ENCODE assay signal across 17 mouse cellular contexts in the genomic region with DNA sequence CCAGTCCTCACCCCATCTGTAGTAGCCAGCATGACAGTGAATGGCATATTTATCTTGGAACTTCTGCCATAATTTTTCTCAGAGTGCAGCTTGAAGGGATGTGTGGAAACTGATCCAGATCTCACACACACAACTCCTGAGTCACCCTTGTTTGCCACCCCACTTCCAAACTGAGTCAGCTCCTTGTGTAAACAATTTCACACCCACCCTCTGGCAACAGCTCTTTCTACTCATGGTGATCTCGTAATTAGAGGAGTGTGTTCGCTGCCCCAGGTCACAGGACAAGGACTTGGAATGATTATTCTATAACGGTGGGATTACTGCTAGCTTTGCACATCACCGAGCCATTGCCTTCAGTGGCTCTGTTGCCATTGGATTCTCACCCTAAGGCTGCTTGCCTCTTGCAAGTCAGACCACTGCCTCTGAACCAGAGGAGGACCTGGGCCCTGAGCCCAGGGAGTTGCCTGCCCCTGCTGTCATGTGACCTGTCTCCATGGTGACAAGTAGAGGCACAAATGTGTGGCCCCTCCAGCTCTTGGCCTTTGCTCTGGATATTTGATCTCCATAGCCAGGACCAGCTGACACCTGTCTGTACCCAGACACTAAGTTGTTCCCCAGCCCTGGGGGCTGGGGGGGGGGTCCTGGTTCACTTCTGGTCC. TPM values are rescaled to one million over a fixed set of nuclear protein-coding genes. Genes with fewer than 3 reads are reported as not detected.
DNase-seq lines count a peak whose midpoint lies in the region; ATAC-seq and TF ChIP-seq lines count a peak whose summit lies in the region.
"Had no signal": no experiment of that assay in that cellular context is flagged by ENCODE, and none has a peak within 500 bp of the region (broad histone marks: within the 10 kb centered on the region; RNA-seq: fewer than 3 reads in every experiment).

No protein-coding gene starts in this region.

- WGBS in hindbrain, postnatal 0 days, result 48% methylated on average over 4 of the region's 4 CpGs
- WGBS in hindbrain, embryonic 16.5 days, result 53% methylated on average over 4 of the region's 4 CpGs
- 24% methylated on average over 4 of the region's 4 CpGs for WGBS in stomach, embryonic 16.5 days
- 56% methylated on average over 4 of the region's 4 CpGs for WGBS in forebrain, postnatal 0 days
- WGBS in kidney, embryonic 14.5 days, result 35% methylated on average over 4 of the region's 4 CpGs

- H3K4me1 ChIP-seq in hindbrain, postnatal 0 days (ENCODE audit: insufficient read depth, low read length), result peaks cover 4% of the 10 kb centered on the region; the same call in 1 of the 2 replicates
- no peaks in the 10 kb centered on the region for H3K4me1 ChIP-seq in hindbrain, embryonic 16.5 days (ENCODE audit: control insufficient read depth, insufficient read depth, low read depth, low read length)
- H3K4me1 ChIP-seq in stomach, embryonic 16.5 days (ENCODE audit: control insufficient read depth, insufficient read depth, low read length), result peaks cover 6% of the 10 kb centered on the region; the same call in 1 of the 2 replicates
- H3K4me1 ChIP-seq in forebrain, postnatal 0 days (ENCODE audit: insufficient read depth), result no peaks in the 10 kb centered on the region
- no peaks in the 10 kb centered on the region for H3K4me1 ChIP-seq in kidney, embryonic 14.5 days (ENCODE audit: control insufficient read depth, insufficient read depth, low read length)

- no peaks in the 10 kb centered on the region for H3K27me3 ChIP-seq in hindbrain, postnatal 0 days (ENCODE audit: insufficient read depth, low read length)
- H3K27me3 ChIP-seq in hindbrain, embryonic 16.5 days (replicated peaks; ENCODE audit: control insufficient read depth, insufficient read depth, low read length), result no peaks in the 10 kb centered on the region
- H3K27me3 ChIP-seq in stomach, embryonic 16.5 days (ENCODE audit: control insufficient read depth, insufficient read depth, low read length), result no peaks in the 10 kb centered on the region
- no peaks in the 10 kb centered on the region for H3K27me3 ChIP-seq in forebrain, postnatal 0 days (ENCODE audit: insufficient read depth, low read length)
- no peaks in the 10 kb centered on the region for H3K27me3 ChIP-seq in kidney, embryonic 14.5 days (ENCODE audit: control insufficient read depth, insufficient read depth, low read length)

- no peak overlapping the region for H3K9ac ChIP-seq in hindbrain, postnatal 0 days (replicated peaks; ENCODE audit: low read length)
- no peak overlapping the region for H3K9ac ChIP-seq in hindbrain, embryonic 16.5 days (ENCODE audit: low read depth, low read length)
- H3K9ac ChIP-seq in stomach, embryonic 16.5 days (ENCODE audit: low read length), result no peak overlapping the region
- no peak overlapping the region for H3K9ac ChIP-seq in forebrain, postnatal 0 days
- H3K9ac ChIP-seq in kidney, embryonic 14.5 days (ENCODE audit: low read depth, low read length), result no peak overlapping the region
- H3K9ac ChIP-seq: liver, embryonic 12.5 days had no signal

- no peak overlapping the region for H3K4me2 ChIP-seq in hindbrain, postnatal 0 days (ENCODE audit: low read depth, low read length)
- H3K4me2 ChIP-seq in hindbrain, embryonic 16.5 days (ENCODE audit: low read length), result no peak overlapping the region
- H3K4me2 ChIP-seq in stomach, embryonic 16.5 days (ENCODE audit: low read depth, low read length), result no peak overlapping the region
- no peak overlapping the region for H3K4me2 ChIP-seq in forebrain, postnatal 0 days (ENCODE audit: low read depth)
- H3K4me2 ChIP-seq in kidney, embryonic 14.5 days (replicated peaks; ENCODE audit: low read depth, low read length), result no peak overlapping the region
- H3K4me2 ChIP-seq: liver, embryonic 12.5 days had no signal

- H3K27ac ChIP-seq in hindbrain, postnatal 0 days, result no peak overlapping the region
- H3K27ac ChIP-seq in hindbrain, embryonic 16.5 days (ENCODE audit: low read depth, low read length), result no peak overlapping the region
- H3K27ac ChIP-seq in stomach, embryonic 16.5 days (ENCODE audit: low read length), result no peak overlapping the region
- no peak overlapping the region for H3K27ac ChIP-seq in forebrain, postnatal 0 days (ENCODE audit: low read depth, low read length)
- H3K27ac ChIP-seq in kidney, embryonic 14.5 days (ENCODE audit: low read depth, low read length), result no peak overlapping the region
- H3K27ac ChIP-seq: left cerebral cortex, adult 2 months; liver, embryonic 12.5 days had no signal

- ATAC-seq in hindbrain, postnatal 0 days, result peak; percentile 59
- ATAC-seq in hindbrain, embryonic 16.5 days, result no peak
- ATAC-seq in stomach, embryonic 16.5 days (ENCODE audit: insufficient read depth, low FRiP score), result peak; percentile 74
- no peak for ATAC-seq in forebrain, postnatal 0 days
- ATAC-seq in kidney, embryonic 14.5 days (ENCODE audit: low FRiP score, low TSS enrichment), result no peak
- ATAC-seq: liver, embryonic 12.5 days had no signal

- TF ChIP-seq CTCF in hindbrain, postnatal 0 days (IDR thresholded peaks at IDR 0.05; ENCODE audit: low read depth), result no peak
- no peak for TF ChIP-seq CTCF in forebrain, postnatal 0 days (IDR thresholded peaks at IDR 0.05; ENCODE audit: low read depth)

- H3K4me3 ChIP-seq in hindbrain, postnatal 0 days (ENCODE audit: low read length), result no peak overlapping the region
- no peak overlapping the region for H3K4me3 ChIP-seq in hindbrain, embryonic 16.5 days (ENCODE audit: low read length)
- no peak overlapping the region for H3K4me3 ChIP-seq in stomach, embryonic 16.5 days (replicated peaks; ENCODE audit: low read length)
- no peak overlapping the region for H3K4me3 ChIP-seq in forebrain, postnatal 0 days (ENCODE audit: low read depth, low read length)
- H3K4me3 ChIP-seq in kidney, embryonic 14.5 days (ENCODE audit: low read length), result no peak overlapping the region
- H3K4me3 ChIP-seq: left cerebral cortex, adult 2 months; liver, embryonic 12.5 days had no signal

- H3K36me3 ChIP-seq in hindbrain, postnatal 0 days (ENCODE audit: insufficient read depth, low read length), result no peaks in the 10 kb centered on the region
- no peaks in the 10 kb centered on the region for H3K36me3 ChIP-seq in hindbrain, embryonic 16.5 days (ENCODE audit: control insufficient read depth, insufficient read depth, low read length)
- H3K36me3 ChIP-seq in stomach, embryonic 16.5 days (ENCODE audit: control insufficient read depth, insufficient read depth, low read length), result no peaks in the 10 kb centered on the region
- no peaks in the 10 kb centered on the region; the same call in 1 of the 2 replicates for H3K36me3 ChIP-seq in forebrain, postnatal 0 days (ENCODE audit: insufficient read depth)
- H3K36me3 ChIP-seq in kidney, embryonic 14.5 days (ENCODE audit: control insufficient read depth, insufficient read depth, low read length), result no peaks in the 10 kb centered on the region
- H3K36me3 ChIP-seq: liver, embryonic 12.5 days had no signal

- no peaks in the 10 kb centered on the region for H3K9me3 ChIP-seq in hindbrain, postnatal 0 days (ENCODE audit: low read length)
- no peaks in the 10 kb centered on the region for H3K9me3 ChIP-seq in hindbrain, embryonic 16.5 days (ENCODE audit: control insufficient read depth, low read length)
- no peaks in the 10 kb centered on the region for H3K9me3 ChIP-seq in stomach, embryonic 16.5 days (replicated peaks; ENCODE audit: control insufficient read depth, low read length)
- H3K9me3 ChIP-seq in forebrain, postnatal 0 days (ENCODE audit: low read length), result no peaks in the 10 kb centered on the region
- H3K9me3 ChIP-seq in kidney, embryonic 14.5 days (ENCODE audit: control insufficient read depth, low read length), result no peaks in the 10 kb centered on the region
- H3K9me3 ChIP-seq: liver, embryonic 12.5 days had no signal

- DNase-seq in hindbrain, postnatal 0 days (ENCODE audit: low spot score), result peak; percentile 32
- DNase-seq in retina, postnatal 1 day, result peak; percentile 41
- DNase-seq in retina, embryonic 14.5 days (ENCODE audit: low spot score), result no peak
- DNase-seq in embryo, embryonic 9.5 days (ENCODE audit: extremely low spot score), result peak; percentile 15
- DNase-seq in forebrain, postnatal 0 days, result no peak
- DNase-seq: adrenal gland, adult 2 months; cerebellum, adult 18-20 months; heart, adult 18-20 months; heart, postnatal 36 days; kidney, postnatal 10 days; spleen, adult 18-20 months; thymus, postnatal 14 days had no signal

RNA-seq across cellular contexts. Expression of a gene that starts 21.0 kb away (rescaled TPM):
- 26.7 and 27.8 TPM in 2 replicates for total RNA-seq in hindbrain, postnatal 0 days (2014; rRNA removed)
- 16.4 and 19.8 TPM in 2 replicates for polyA plus RNA-seq in hindbrain, postnatal 0 days (2015; fragmentation: Nextera tagmentation; extraction: Ambion mirVana)
- polyA plus RNA-seq in hindbrain, embryonic 16.5 days (2015; fragmentation: Nextera tagmentation; extraction: Ambion mirVana), result 24.9 and 26.0 TPM in 2 replicates
- polyA plus RNA-seq in stomach, embryonic 16.5 days (2015; fragmentation: Nextera tagmentation; extraction: Ambion mirVana), result 0.41 and 0.59 TPM in 2 replicates
- 27.8 and 29.3 TPM in 2 replicates for total RNA-seq in forebrain, postnatal 0 days (2014; rRNA removed)
- polyA plus RNA-seq in forebrain, postnatal 0 days (2015; fragmentation: Nextera tagmentation; extraction: Ambion mirVana), result 20.0 and 21.2 TPM in 2 replicates
- 0.09 TPM in 1 of 2 replicates, not detected in the other for polyA plus RNA-seq in kidney, embryonic 14.5 days (2014; fragmentation: Nextera tagmentation; extraction: Ambion mirVana)
- total RNA-seq: heart, postnatal 36 days had no signal
- polyA plus RNA-seq: liver, embryonic 12.5 days had no signal

Comparison
In these comparisons a context has a peak if more than half of its experiments do, and no peak if none do; other contexts are left out.
1. ATAC-seq: peak in hindbrain, postnatal 0 days (single experiment) and stomach, embryonic 16.5 days (single experiment); none in hindbrain, embryonic 16.5 days (single experiment), forebrain, postnatal 0 days (single experiment) and kidney, embryonic 14.5 days (single experiment).
2. DNase-seq: peak in hindbrain, postnatal 0 days (single experiment), retina, postnatal 1 day (single experiment) and embryo, embryonic 9.5 days (single experiment); none in retina, embryonic 14.5 days (single experiment) and forebrain, postnatal 0 days (single experiment).
3. RNA of a gene that starts 21.0 kb away (polyA plus RNA-seq): 24.9 to 26.0 TPM in hindbrain, embryonic 16.5 days, 20.0 to 21.2 TPM in forebrain, postnatal 0 days and 16.4 to 19.8 TPM in hindbrain, postnatal 0 days; 0.41 to 0.59 TPM in stomach, embryonic 16.5 days and 0.09 TPM in kidney, embryonic 14.5 days; every median in the first group is over 10 times any median in the second.